Mouse (Mus musculus) forebrain, embryonic 11.5 days (tissue): Measurements from ENCODE around the gene Plxna1. TPM values are rescaled to one million over a fixed set of nuclear protein-coding genes. Genes with fewer than 3 reads are reported as not detected.

Experiments used
- ATAC-seq: fragments of 200-750 bp; cut with Nextera tagmentation; replicated peaks from 2 replicates; pipeline ENCODE4 v1.8.0; 2017; ENCODE audit warnings: moderate TSS enrichment; ENCODE audit not compliant: low FRiP score
- DNase-seq: peaks from one replicate; pipeline ENCODE4 v3.0.0-alpha.2; 2017; ENCODE audit warnings: low spot score
- H3K27ac ChIP-seq: fragments of 300-500 bp; sonication (generic); 2 replicates; pipeline ENCODE4 v1.5.1; 2014; ENCODE audit warnings: low read depth, low read length
- H3K27me3 ChIP-seq: fragments of 300-500 bp; sonication (generic); 2 replicates; pipeline ENCODE4 v1.6.1; 2014; ENCODE audit warnings: mild to moderate bottlenecking, low read length, mixed read lengths; ENCODE audit not compliant: control insufficient read depth, insufficient read depth
- H3K36me3 ChIP-seq: fragments of 300-500 bp; sonication (generic); 2 replicates; pipeline ENCODE4 v1.6.1; 2014; ENCODE audit warnings: mild to moderate bottlenecking, low read length, moderate library complexity, mixed read lengths; ENCODE audit not compliant: control insufficient read depth, insufficient read depth
- H3K4me1 ChIP-seq: fragments of 300-500 bp; sonication (generic); replicated peaks from 2 replicates; pipeline ENCODE4 v1.6.1; 2014; ENCODE audit warnings: low read length, mixed read lengths; ENCODE audit not compliant: control insufficient read depth, insufficient read depth
- H3K4me2 ChIP-seq: fragments of 300-500 bp; sonication (generic); 2 replicates; pipeline ENCODE4 v1.6.1; 2014; ENCODE audit warnings: low read depth, mild to moderate bottlenecking, low read length, moderate library complexity, mixed read lengths; ENCODE audit not compliant: severe bottlenecking
- H3K4me3 ChIP-seq: fragments of 300-500 bp; sonication (generic); 2 replicates; pipeline ENCODE4 v1.5.1; 2014; ENCODE audit warnings: low read depth, low read length
- H3K9ac ChIP-seq: fragments of 300-500 bp; sonication (generic); 2 replicates; pipeline ENCODE4 v1.6.1; 2014; ENCODE audit warnings: low read length
- H3K9me3 ChIP-seq: fragments of 300-500 bp; sonication (generic); 2 replicates; pipeline ENCODE4 v1.6.1; 2016; ENCODE audit warnings: low read length, mixed read lengths; ENCODE audit not compliant: control insufficient read depth
- WGBS: fragments of 180-500 bp; shearing (Covaris S2); extraction: QIAGEN DNeasy Blood & Tissue Kit; methylation state at CpG from one replicate; pipeline ENCODE4 v1.1.7; 2014; 5-methylcytosine and 5-hydroxymethylcytosine counted together
- polyA plus RNA-seq: library from polyadenylated mRNA; unstranded; fragments of >200 nt; fragmentation: Nextera tagmentation; extraction: Ambion mirVana; gene quantifications from 2 replicates; pipeline ENCODE4 v1.2.1, GENCODE M21; 2014

The Plxna1 gene
- polyA plus RNA-seq, 1 experiment from 2014 or later: 41.5 TPM

- no peak for ATAC-seq
- 52% methylated on average over 2 of the region's 2 CpGs for WGBS
These were observed 15.8 kb upstream of the Plxna1 start for GRCm38 (mm10) chr6:89378264-89378663.

DNA sequence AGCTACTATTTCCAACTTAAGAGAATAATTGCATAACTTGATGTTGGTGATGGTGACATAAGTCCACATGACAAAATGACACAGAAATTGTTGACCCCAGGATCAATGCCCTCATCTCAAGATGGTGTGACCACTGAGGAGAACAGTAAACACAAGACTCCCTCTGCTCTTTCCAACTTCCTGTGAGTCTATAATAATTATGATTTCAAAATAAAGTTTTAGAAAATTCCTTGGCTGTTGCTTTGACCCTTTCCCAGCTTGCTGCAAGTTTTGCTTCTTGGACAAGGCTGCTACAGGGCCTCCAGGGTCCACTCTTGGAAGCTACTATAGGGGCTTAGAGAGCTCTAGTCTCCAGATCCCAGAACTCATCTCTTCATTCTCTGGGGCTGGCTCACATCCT lies 6.4 kb upstream of the Plxna1 start:
- Histone ChIP-seq H3K9me3 (no peaks in the 10 kb centered on the region), H3K36me3 (no peaks in the 10 kb centered on the region), H3K9ac (no peak overlapping the region), H3K4me3 (no peak overlapping the region), H3K27me3 (peaks cover 3% of the 10 kb centered on the region; the same call in 1 of the 2 replicates), H3K27ac (no peak overlapping the region), H3K4me2 (no peak overlapping the region), H3K4me1 (no peaks in the 10 kb centered on the region)
- no peak for DNase-seq
- no peak for ATAC-seq

More at GRCm38 (mm10) chr6:89378264-89378663, 15.8 kb upstream of the Plxna1 start:
- DNase-seq: no peak
- Histone ChIP-seq H3K27me3 (no peaks in the 10 kb centered on the region), H3K4me2 (no peak overlapping the region), H3K36me3 (no peaks in the 10 kb centered on the region), H3K9me3 (no peaks in the 10 kb centered on the region), H3K4me1 (no peaks in the 10 kb centered on the region), H3K9ac (no peak overlapping the region), H3K27ac (no peak overlapping the region), H3K4me3 (no peak overlapping the region)

GRCm38 (mm10) chr6:89364342-89364741 lies 1.9 kb upstream of the Plxna1 start:
- H3K27me3 ChIP-seq: peaks cover 6% of the 10 kb centered on the region
- no peak overlapping the region for H3K9ac ChIP-seq
- no peak overlapping the region for H3K4me2 ChIP-seq
- DNase-seq (no peak), ATAC-seq (no peak)
- WGBS: 76% methylated on average over 3 of the region's 3 CpGs
- no peak overlapping the region for H3K4me3 ChIP-seq
- peaks cover 18% of the 10 kb centered on the region for H3K4me1 ChIP-seq
- H3K27ac ChIP-seq: no peak overlapping the region
- H3K9me3 ChIP-seq: no peaks in the 10 kb centered on the region
- H3K36me3 ChIP-seq: no peaks in the 10 kb centered on the region

- Histone ChIP-seq H3K9me3 (no peaks in the 10 kb centered on the region), H3K4me3 (peak overlapping the region; percentile 98), H3K36me3 (no peaks in the 10 kb centered on the region), H3K4me1 (peaks cover 24% of the 10 kb centered on the region), H3K9ac (peak overlapping the region; percentile 61), H3K27me3 (peaks cover 6% of the 10 kb centered on the region), H3K27ac (no peak overlapping the region), H3K4me2 (peak overlapping the region; percentile 96)
- ATAC-seq: peak; percentile 35; the same call in 1 of the 2 replicates
- no peak for DNase-seq
- WGBS: 4% methylated on average over 16 of the region's 16 CpGs
These were observed 659 bp upstream of the Plxna1 start for GRCm38 (mm10) chr6:89363107-89363451.

GRCm38 (mm10) chr6:89361418-89362280 lies 771 bp downstream of the Plxna1 start:
- peaks cover 6% of the 10 kb centered on the region for H3K27me3 ChIP-seq
- under 1% methylated on average over 76 of the region's 80 CpGs for whole genome bisulfite sequencing
- no peaks in the 10 kb centered on the region for H3K9me3 ChIP-seq
- DNase-seq (peak; percentile 76), ATAC-seq (peak; percentile 53)
- no peaks in the 10 kb centered on the region for H3K36me3 ChIP-seq
- peak overlapping the region; percentile 97 for H3K9ac ChIP-seq
- peaks cover 24% of the 10 kb centered on the region for H3K4me1 ChIP-seq
- H3K27ac ChIP-seq: peak overlapping the region; percentile 12; the same call in 1 of the 2 replicates
- H3K4me2 ChIP-seq: peak overlapping the region; percentile 96
- H3K4me3 ChIP-seq: peak overlapping the region; percentile 98

GRCm38 (mm10) chr6:89360709-89361417 lies 1.6 kb downstream of the Plxna1 start:
- peaks cover 6% of the 10 kb centered on the region for H3K27me3 ChIP-seq
- H3K4me1 ChIP-seq: peaks cover 29% of the 10 kb centered on the region
- no peaks in the 10 kb centered on the region for H3K9me3 ChIP-seq
- peak overlapping the region; percentile 97 for H3K9ac ChIP-seq
- H3K36me3 ChIP-seq: peaks cover 5% of the 10 kb centered on the region; the same call in 1 of the 2 replicates
- no peak for ATAC-seq
- 49% methylated on average over 8 of the region's 8 CpGs for WGBS
- peak overlapping the region; percentile 96 for H3K4me2 ChIP-seq
- peak overlapping the region; percentile 98 for H3K4me3 ChIP-seq
- no peak overlapping the region for H3K27ac ChIP-seq
- no peak for DNase-seq

DNA sequence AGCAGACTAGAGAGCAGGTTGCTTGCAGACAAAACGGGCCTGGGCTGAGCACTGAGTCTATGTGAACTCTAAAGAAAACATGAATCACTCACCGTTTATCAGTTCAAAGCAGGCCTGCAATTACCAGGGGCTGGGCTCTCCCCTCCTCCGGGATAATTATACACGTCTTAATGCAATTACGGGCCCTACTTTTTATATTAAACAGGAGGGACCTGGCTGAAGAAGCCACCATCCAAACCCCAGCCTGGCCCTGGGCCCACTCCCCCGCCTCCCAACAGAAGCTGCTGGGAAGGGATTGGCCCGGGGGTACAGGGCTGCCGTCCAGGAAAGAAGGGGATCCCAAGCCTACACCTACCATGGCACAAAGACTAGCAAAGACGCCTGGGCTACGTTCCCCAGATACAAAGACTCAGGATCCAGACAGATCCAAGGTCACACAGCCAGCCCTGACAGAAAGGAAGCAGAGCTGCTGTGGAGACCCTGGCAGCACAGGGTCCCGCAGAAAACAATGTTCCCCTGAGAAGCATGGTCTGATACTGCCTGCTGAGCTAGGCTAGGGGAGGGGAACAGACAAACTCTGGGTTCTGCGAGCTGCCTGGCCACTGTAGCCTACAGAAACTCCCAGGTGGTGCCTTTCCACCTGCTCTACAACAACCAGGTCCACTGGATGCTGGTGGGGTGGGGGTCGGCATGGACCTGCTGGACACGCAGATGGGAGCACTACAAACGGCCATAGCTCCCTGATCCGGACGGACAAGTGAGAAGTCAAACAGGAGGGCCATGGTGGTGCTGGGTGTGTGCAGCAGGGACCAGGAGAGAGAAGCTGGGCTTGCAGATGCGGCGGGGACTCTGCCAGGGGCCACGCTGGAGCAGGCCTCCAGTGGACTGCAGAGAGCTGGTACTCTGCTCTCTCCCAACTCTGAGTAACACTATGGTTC lies 2.4 kb downstream of the Plxna1 start:
- 55% methylated on average over 20 of the region's 20 CpGs for WGBS

GRCm38 (mm10) chr6:89359192-89359591 lies 3.2 kb downstream of the Plxna1 start:
- 97% methylated on average over 3 of the region's 3 CpGs for WGBS
- H3K4me1 ChIP-seq: peaks cover 29% of the 10 kb centered on the region
- ATAC-seq (no peak), DNase-seq (no peak)
- H3K9ac ChIP-seq: no peak overlapping the region
- H3K9me3 ChIP-seq: no peaks in the 10 kb centered on the region
- peaks cover 10% of the 10 kb centered on the region; the same call in 1 of the 2 replicates for H3K36me3 ChIP-seq
- no peak overlapping the region for H3K4me2 ChIP-seq
- H3K27me3 ChIP-seq: peaks cover 6% of the 10 kb centered on the region
- H3K4me3 ChIP-seq: no peak overlapping the region
- H3K27ac ChIP-seq: no peak overlapping the region

More for the DNA sequence above, 2.4 kb downstream of the Plxna1 start:
- Histone ChIP-seq H3K4me1 (peaks cover 29% of the 10 kb centered on the region), H3K36me3 (peaks cover 5% of the 10 kb centered on the region; the same call in 1 of the 2 replicates), H3K27ac (no peak overlapping the region), H3K27me3 (peaks cover 6% of the 10 kb centered on the region), H3K4me3 (peak overlapping the region; percentile 98), H3K9ac (peak overlapping the region; percentile 97), H3K9me3 (no peaks in the 10 kb centered on the region), H3K4me2 (peak overlapping the region; percentile 96)
- ATAC-seq: no peak
- peak; percentile 66 for DNase-seq
